Mouse (Mus musculus) gastrocnemius, postnatal 10 days (tissue): ENCODE measurements around the gene Cck. TPM values are rescaled to one million over a fixed set of nuclear protein-coding genes. Genes with fewer than 3 reads are reported as not detected.

Experiments used
- DNase-seq: peaks from one replicate; pipeline ENCODE4 v3.0.0; 2021; ENCODE audit warnings: mixed read lengths
- long read RNA-seq, 2 experiments: library from polyadenylated mRNA; stranded (forward); transcript quantifications; one replicate each; pipeline ENCODE4 v2.0.0; 2021
- total RNA-seq, 2 experiments: library from RNA; stranded (reverse); gene quantifications; 2 replicates each; pipeline ENCODE4 v1.2.3; 2021

The Cck gene
- total RNA-seq: 1 to 10 TPM; 3.4 to 3.5 TPM
- long read RNA-seq, experiment 1, partial matches to known transcripts: 0 of 3 reads
- long read RNA-seq, experiment 1, other reads (novel, unspliced or antisense): 1 of 3 reads
- long read RNA-seq, experiment 2, partial matches to known transcripts: 0 of 3 reads
- long read RNA-seq, experiment 2, other reads (novel, unspliced or antisense): 1 of 3 reads

DNA sequence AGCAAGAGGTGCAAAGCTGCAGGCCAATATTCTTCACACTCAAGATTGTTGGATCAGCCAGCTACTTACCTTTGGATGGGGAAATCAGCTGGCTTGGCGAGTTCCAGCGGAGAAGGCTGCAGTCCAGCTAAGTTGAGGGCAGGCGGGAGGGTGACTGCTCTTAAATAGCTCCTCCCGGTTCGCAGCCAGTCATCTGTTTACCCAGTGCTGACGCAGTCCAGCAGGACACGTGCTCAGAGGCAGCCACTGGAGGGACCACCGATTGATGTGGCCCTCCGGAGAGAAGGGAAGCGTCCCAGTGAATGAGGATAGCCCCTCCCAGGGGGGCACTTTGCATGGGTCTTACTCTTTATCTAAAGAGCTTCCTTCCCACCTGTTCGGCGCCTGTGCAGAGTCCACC lies at the start of gene Cck:
TSS of gene Cck (minus strand) at position 166 of the 400 bp plus-strand sequence.
- DNase-seq: peak; percentile 31

DNA sequence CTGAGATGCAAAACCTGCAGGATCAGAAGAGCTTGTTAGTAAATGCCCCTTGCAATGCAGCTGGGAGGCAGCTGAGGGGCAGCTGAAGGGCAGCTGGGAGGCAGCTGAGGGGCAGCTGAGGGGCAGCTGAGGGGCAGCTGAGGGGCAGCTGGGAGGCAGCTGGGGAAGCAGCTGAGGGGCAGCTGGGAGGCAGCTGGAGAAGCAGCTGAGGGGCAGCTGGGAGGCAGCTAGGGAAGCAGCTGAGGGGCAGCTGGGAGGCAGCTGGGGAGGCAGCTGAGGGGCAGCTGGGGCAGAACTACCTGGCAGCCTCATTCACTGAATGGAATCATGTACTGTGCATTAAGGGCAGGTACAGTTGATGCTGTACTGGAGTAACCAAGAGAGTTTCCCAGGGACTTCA lies 46.0 kb upstream of the Cck start:
- no peak for DNase-seq

GRCm38 (mm10) chr9:121532626-121533025 lies 37.1 kb upstream of the Cck start:
- DNase-seq: no peak

GRCm38 (mm10) chr9:121528605-121529357 lies 33.3 kb upstream of the Cck start:
- DNase-seq: no peak

- no peak for DNase-seq
Measured at GRCm38 (mm10) chr9:121526171-121526570, 30.7 kb upstream of the Cck start.

DNA sequence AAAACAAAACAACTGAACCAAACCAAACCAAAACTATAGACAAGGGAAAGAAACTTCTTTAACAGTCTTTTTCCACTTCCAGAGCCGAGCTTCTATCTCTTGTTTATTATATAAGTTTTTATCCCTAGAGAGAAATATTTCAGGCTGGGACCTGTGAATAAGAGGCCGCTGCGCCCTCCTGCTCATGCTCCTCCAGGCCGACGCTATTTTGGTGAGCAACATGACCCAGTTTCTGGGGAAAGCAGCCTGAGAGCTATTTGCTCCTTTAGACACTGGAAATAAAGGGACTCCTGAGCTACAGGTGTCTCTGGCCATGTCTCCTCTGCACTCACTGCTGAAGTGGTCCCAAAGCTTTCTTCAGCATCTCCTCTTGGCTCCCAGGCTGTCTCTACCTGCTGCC lies 24.6 kb upstream of the Cck start:
- no peak for DNase-seq

- DNase-seq: no peak
Measured at GRCm38 (mm10) chr9:121514462-121514861, 19.0 kb upstream of the Cck start.

DNA sequence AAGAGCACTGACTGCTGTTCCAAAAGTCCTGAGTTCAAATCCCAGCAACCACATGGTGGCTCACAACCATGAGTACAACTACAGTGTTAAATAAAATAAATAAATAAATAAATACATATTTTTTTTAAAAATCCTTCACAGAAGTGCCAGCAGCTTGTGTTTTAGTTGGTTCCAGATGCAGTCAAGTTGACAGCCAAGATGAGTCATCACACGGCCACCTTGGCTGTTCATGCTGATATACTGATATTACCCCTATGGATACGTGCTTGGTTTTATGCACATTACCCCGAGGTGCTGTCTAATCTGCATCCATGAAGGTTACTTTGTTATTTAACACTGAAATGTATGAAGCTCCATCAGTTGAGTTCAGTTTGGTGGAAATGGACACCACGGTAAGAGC lies 16.4 kb upstream of the Cck start:
- DNase-seq: no peak

DNA sequence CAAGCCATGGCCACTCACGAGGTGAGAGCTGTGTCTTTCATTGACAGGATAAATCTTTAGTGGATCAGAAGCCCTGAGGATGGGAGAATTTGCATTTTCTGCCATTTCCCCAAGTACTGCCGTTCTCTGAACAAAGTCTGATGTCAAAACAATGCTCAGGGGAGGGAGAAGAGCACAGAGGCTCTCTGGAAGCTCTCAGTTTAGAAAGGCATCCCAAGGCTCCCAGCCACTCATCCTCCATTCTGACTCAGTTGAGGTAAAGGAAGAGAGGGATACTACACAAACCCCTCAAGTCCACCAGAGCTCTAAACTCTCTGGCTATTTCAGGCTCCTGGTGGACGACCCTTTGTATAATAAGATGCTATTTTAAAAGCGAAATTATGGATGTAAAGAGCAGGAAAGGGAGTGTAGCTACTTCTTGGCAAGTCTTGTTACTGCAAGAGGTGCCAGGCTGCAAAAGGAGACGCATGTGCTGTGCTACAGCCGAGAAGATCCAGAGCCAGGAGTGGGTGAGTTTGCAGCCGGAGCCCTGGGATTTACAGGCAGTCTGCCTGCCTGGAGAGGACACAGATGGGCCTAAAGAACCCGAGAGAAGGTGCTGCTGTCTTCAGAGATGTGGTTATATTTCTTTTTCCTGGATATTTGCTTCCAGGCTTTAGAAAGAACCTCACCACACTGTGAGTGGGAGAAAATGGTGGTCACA lies 11.1 kb upstream of the Cck start:
- no peak for DNase-seq

GRCm38 (mm10) chr9:121505346-121505745 lies 9.9 kb upstream of the Cck start:
- no peak for DNase-seq

GRCm38 (mm10) chr9:121496102-121496501 lies 608 bp upstream of the Cck start:
- DNase-seq: no peak

DNA sequence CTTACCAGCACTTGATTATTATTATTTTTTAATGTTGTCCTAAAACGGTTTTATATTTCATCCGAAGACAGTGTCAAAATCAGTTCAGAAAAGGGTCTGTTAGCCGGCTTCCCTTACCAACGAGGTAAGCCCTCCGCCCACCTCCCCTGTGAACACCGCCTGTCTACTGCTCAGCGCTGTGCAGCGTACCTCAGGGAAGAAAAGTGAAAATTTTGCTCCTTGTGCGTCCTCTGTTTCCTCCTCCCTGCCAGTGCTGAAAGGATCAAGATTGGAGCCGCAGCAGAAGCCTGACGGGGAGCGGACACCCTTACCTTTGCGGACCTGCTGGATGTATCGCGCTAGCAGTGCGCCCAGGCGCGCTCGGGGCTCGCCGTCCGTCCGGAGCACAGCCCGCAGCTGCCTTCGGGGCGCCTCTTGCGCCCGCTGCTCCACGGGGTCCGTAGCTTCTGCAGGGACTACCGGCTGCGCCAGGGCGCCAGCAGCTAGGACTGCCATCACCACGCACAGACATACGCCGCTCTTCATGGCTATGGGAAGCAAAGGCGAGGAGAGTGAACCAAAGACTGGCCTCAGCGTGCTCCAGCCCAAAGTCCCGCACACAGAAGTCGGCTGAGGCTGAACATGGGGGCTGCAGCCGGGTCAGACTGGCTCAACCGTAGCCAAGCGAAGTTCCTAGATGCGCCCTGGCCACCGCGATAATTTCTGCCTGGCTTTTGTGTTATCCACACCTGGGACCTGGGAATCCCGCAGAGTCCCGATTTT lies 1.3 kb downstream of the Cck start:
- DNase-seq: no peak

GRCm38 (mm10) chr9:121491592-121492240 lies 3.8 kb downstream of the Cck start:
- DNase-seq: no peak

DNA sequence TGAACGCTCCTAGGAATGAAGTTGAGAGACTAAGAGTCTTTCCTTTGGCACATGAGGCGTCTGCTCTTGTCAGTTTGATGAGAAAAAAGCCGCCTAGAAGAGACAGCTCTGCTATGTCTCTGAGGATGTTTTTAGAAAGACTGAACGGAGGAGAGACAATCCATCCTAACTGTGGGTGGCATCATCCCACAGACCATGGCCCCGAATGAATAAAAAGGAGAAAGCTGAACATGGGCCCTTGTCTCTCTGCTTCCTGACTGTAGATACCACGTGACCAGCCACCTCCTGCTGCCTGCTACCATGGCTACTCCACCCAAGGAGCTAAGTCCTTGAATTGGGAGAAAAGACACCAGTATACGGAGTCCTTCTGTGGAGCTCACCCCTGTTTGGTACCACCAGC lies 8.3 kb downstream of the Cck start:
- no peak for DNase-seq

DNA sequence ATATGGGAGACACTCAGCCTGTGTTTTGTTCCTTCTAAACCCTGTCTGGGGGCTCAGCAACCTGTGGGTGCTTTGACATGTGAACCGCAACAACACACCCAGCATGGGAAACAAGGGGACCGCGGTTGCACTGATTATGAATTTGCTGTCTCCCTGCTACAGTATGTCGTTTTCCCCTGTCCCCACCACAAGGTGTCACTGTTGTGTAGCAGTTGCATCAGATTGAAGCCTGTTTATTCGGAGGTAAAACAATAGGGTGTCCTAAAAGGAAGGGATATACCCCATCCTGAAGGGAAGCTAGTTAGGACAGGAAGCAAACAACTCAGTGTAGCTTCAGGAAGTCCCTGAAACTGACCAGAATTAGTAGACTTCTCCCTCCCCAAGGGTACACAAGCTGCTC lies 16.0 kb downstream of the Cck start:
- DNase-seq: peak; percentile 64

- DNase-seq: peak; percentile 86
Measured at GRCm38 (mm10) chr9:121477305-121477911, 18.1 kb downstream of the Cck start.

- no peak for DNase-seq
Measured at GRCm38 (mm10) chr9:121475488-121476452, 19.7 kb downstream of the Cck start.

GRCm38 (mm10) chr9:121474771-121475170 lies 20.7 kb downstream of the Cck start:
- no peak for DNase-seq

DNA sequence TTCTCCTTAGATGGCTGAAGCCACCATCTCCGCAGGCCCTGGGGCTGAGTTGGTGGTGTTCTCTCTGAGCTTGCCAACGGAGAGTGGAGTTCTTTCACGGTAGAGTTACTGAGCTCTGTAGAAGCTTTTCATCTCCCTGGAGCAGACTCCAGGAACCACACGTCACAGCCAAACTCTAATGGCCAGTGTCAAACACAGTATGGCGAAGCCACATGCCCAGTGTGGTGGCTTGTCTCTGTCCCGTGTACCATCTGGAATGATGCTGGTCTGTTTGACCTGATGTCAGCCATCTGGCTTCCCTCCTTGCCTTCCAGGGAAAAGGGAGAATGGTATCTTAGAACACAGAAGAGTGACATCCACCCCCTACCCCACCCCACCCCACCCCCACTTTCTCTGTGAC lies 25.8 kb downstream of the Cck start:
- DNase-seq: no peak

DNA sequence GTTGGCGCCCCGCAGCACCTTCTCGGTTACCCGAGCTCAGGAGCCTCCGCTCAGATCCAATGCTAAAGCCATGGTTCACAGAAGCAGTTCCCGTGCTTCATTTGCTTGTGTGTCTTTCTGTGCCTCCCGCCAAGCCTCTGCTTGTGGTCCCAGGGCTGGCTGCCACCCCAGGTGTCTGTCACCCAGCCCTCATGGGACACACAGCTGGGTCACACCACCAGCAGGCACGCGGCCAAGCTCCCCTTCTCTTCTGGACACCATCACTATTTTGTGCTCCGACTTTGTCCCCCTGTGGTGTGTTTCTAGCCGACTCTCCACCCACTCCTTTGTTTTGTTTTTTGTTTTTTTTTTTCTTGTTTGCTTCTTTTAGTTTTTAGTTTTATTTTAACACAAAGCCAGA lies 28.0 kb downstream of the Cck start:
- DNase-seq: peak; percentile 30

DNA sequence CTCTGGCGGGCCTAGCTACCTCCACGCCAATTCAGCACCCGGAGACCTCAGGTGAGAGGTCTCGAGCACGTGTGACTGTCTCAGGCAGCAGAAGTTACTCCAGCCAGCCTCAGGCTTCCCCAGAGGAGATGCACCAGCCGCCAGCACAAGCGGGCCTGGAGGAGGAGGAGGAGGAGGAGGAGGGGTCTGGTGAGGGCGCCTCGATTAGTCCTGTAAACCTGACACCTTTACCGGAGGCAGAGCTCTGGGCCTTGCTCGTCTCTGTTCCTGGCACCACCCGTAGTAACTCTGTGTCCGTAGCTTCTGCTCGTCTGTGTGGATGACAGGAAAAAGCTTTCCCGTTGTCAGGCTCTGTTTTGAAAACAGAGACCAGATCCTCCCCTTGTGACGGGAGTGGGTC lies 35.0 kb downstream of the Cck start:
- no peak for DNase-seq
